Mouse (Mus musculus): Measurements from ENCODE around the gene Gm128. TPM values are rescaled to one million over a fixed set of nuclear protein-coding genes. Genes with fewer than 3 reads are reported as not detected.

Gene Gm128
- total RNA-seq, 2 experiments from 2014 or later = 0.16 TPM; not detected in 1

GRCm38 (mm10) chr3:95273471-95273870 lies 32.1 kb upstream of the Gm128 start:
- intact Hi-C loops (cut with DNase I; ENCODE audit: low total_unique reads) = no loop called here
- no peak for DNase-seq

DNA sequence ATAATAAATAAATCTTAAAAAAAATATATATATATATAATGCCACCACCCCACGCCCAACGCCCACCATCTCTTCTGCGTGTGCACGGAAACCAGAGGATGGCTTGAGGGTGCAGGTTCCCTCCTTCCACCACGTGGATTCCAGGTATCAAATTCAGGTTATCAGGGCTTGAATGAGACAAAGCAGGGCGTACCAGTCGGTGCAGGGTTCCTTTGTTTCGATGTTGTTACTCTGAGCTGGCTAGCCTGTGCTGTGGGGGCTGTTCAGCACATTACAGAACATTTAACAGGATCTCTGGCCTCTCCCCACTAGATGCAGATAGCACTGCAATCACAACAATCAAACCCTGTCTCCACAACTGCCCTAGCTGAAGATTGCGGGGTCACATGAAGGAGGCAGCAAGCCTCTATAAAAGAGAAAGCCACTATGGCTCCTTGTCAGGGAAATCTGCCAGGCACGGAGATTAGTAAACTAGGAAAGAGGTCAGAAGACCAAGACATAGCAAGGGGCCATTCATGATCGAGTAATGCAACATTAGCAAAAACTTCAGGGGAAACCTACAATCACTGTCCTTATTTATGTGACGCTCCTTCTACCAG lies 29.5 kb upstream of the Gm128 start:
- intact Hi-C loops (cut with DNase I; ENCODE audit: low total_unique reads) = no loop called here
- DNase-seq = no peak

GRCm38 (mm10) chr3:95269789-95270188 lies 28.4 kb upstream of the Gm128 start:
- intact Hi-C loops (cut with DNase I; ENCODE audit: low total_unique reads) = loop anchor here (10.0 kb wide), 1 partner anchor 125 kb away; the partner anchor contains the start of gene Tnfaip8l2
- no peak for DNase-seq

- intact Hi-C loops (cut with DNase I; ENCODE audit: low total_unique reads) = loop anchor here (10.0 kb wide), 1 partner anchor 123 kb away; the partner anchor contains the start of gene Tnfaip8l2
Measured at GRCm38 (mm10) chr3:95267855-95268254, 26.5 kb upstream of the Gm128 start.

DNA sequence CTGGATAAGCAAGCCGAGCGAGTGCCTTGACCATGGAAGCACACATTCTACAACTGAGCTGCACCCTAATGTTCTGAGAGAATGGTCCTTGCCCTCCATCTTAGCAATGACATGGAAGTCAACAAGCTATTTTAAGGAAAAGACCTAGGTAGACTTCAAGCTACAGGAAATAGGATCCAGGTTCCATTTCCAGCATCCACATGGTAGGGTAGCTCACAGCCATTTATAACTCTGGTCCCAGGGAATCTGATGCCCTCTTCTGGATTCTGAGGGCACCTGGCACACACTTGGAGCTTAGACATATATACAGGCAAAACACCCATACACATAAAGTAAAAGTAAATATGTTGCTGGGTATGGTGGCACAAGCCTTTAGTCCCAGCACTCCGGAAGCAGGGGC lies 24.7 kb upstream of the Gm128 start:
- intact Hi-C loops (cut with DNase I; ENCODE audit: low total_unique reads) = loop anchor here (10.0 kb wide), 1 partner anchor 121 kb away; the partner anchor contains the start of gene Tnfaip8l2
- DNase-seq = no peak

More at GRCm38 (mm10) chr3:95267855-95268254, 26.5 kb upstream of the Gm128 start:
- no peak for DNase-seq

- DNase-seq = no peak
- intact Hi-C loops (cut with DNase I; ENCODE audit: low total_unique reads) = loop anchor here (5.0 to 10.0 kb wide), 2 partner anchors 47 to 120 kb away; partner anchors contain the start of genes Gabpb2 and Tnfaip8l2
Measured at GRCm38 (mm10) chr3:95264724-95265123, 23.3 kb upstream of the Gm128 start.

DNA sequence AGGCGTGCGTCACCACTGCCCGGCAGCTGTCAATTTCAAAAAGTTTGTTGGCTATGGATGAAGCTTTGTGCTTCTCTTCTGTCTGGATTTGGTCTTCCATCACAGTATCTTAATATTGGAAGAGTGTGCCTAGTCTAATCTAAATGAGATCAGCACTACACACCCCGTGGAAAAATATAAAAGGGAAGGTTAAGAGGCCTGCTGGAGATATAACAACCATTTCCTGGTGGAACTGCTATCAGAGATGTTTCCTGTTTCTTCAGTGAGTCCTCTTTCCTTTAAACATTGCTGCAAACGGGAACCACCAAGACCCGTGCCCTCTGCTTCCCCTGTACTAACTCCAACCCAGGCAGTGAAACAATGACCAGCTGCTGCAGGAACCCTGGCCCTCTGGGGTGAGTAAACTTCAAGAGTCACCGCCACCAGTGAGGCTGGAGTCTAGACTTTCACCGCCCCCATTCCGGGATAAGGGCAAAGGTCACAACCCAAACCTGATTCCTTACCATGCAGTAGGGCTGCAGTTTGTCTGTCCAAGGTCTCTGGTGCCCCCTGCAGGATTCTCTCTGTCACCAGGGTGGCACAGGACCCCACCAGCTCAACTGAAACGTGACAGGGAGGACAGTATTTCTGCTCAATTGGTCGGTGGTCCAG lies 21.8 kb upstream of the Gm128 start:
- DNase-seq = peak; percentile 76
- intact Hi-C loops (cut with DNase I; ENCODE audit: low total_unique reads) = loop anchor here (5.0 to 10.0 kb wide), 2 partner anchors 46 to 118 kb away; partner anchors contain the start of genes Gabpb2 and Tnfaip8l2

DNA sequence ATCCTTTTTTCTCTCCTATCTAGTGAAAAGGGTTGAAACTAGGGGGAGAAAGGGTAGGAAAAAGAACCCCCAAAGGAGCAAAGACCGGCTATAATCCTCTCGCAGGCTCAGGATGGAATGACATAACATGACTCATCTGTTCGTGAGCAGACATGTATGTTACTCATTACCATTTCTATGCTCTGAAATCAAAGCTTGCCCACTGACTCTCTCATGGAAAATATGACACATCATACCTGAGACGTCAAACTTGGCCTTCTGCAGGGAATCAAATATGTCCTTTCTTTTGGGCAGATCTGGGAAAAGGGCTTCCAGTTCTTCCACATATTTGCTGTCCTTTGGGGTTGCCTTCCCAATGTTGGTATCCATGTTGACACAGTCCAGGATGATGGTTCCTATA lies 20.6 kb upstream of the Gm128 start:
- no peak for DNase-seq
- intact Hi-C loops (cut with DNase I; ENCODE audit: low total_unique reads) = loop anchor here (5.0 to 10.0 kb wide), 2 partner anchors 45 to 117 kb away; partner anchors contain the start of genes Gabpb2 and Tnfaip8l2

GRCm38 (mm10) chr3:95256931-95257330 lies 15.5 kb upstream of the Gm128 start:
- intact Hi-C loops (cut with DNase I; ENCODE audit: low total_unique reads) = no loop called here
- DNase-seq = no peak

DNA sequence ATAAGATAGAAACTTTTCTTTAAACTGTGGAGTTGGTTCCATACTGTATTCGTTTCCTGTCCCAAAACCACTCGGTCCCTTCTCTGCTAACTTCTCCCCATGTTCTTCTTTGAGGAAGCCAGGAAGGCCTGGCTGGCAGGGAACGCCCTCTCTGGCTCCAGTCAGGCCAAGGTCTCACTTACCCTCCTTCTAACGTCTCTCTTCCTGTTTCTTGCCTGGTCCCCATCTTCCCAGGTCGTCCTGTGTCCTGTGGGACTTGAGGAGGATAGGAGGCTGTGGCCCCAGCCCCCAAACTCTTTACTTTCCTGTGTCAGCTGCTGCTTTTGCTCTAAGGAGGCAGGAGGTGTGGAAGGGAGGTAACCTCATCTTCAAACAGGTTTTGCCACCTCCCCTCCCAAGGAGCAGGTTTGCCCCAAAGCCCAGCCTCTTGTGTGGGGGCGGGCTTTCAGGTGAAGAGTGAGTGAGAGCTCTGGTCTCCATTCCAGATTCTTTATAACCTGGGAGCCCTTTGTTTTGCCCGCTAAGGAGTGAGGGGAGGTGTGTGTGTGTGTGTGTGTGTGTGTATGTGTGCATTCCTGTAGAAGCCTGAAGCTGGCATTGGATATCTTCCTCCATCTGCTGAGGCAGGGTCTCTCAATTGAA lies 9.5 kb upstream of the Gm128 start, which contains the start of gene Bnipl:
Gene Bnipl (minus strand): TSS at position 411 of the 642 bp plus-strand sequence.
- no peak for DNase-seq
- intact Hi-C loops (cut with DNase I; ENCODE audit: low total_unique reads) = no loop called here

DNA sequence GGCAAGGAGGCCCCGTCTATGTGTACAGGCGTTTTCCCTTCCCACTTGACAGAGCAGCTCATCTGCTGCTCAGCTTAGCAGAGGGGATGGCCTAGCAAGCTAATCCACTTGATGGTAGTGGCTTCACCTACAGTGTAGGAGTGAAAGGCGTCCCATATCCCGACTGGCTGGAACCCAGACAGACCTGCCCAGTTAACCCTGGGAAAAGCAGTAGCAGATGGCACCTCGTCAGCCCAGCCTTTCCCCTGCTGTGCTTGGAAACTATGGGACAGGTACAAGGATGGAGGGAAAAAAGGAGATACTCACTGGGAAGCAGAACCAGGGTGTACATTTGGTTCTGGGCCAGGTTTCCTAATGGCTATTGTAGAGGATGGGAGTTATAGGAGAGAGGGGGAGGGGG lies 9.0 kb upstream of the Gm128 start:
- DNase-seq = no peak
- intact Hi-C loops (cut with DNase I; ENCODE audit: low total_unique reads) = no loop called here

- no peak for DNase-seq
- intact Hi-C loops (cut with DNase I; ENCODE audit: low total_unique reads) = no loop called here
Measured at GRCm38 (mm10) chr3:95247660-95248336, 6.4 kb upstream of the Gm128 start.

DNA sequence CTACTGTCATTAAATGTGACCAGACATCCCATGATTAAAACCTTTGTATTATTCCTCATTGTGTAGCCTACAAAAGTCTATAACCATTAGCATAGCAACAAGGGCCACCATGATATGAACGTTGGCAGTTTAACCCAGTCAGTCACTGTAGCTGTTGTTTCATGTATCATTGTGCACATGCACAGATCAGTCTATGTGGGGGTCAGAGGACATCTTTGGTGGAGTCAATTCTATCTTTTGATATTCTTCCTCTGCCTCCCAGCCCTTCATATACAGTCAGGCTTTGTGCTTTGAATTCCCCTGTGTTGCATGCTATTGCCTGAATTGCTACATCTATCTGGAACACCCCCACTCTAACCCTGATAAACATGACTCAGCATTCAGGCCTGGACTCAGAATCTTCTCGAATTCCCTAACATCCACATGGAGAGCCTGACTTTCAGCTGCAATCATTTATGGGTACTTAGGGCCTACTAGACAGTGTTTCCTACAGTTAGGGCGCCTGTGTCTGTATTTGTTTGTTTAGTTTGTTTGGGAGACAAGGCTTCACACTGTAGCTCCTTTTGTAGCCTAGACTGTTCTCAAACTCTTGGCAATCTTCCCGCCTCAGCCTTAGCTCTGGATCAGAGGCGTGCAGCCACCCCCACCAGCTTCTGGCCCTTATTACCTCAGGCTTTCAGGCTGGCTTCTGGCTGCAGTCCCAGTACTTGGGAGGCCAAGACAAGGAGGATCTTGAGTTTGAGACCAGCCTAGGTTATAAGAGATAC lies 5.2 kb upstream of the Gm128 start:
- intact Hi-C loops (cut with DNase I; ENCODE audit: low total_unique reads) = no loop called here
- DNase-seq = peak; percentile 37

- intact Hi-C loops (cut with DNase I; ENCODE audit: low total_unique reads) = no loop called here
- DNase-seq = no peak
Measured at GRCm38 (mm10) chr3:95243086-95243485, 1.7 kb upstream of the Gm128 start.

DNA sequence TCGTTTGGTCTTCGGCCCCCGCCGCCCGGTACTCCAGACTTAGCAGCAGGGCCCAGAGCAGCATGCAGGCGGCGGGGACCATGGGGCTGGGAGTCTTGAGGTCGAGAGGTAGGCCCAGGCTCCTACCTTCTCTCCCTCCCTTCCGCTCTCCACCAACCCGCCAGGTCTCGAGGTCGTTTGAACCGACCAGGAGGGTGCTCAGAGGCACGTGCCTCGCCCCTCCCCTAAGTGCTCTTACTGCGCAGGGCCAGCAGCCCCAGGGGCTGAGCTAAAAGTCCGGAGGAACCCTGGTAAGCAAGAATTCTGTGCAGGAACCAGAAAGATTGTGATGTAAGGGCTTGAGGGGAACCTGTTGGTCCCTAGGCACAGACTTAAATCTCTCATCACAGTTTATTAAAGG lies 498 bp downstream of the Gm128 start:
- intact Hi-C loops (cut with DNase I; ENCODE audit: low total_unique reads) = no loop called here
- DNase-seq = no peak

DNA sequence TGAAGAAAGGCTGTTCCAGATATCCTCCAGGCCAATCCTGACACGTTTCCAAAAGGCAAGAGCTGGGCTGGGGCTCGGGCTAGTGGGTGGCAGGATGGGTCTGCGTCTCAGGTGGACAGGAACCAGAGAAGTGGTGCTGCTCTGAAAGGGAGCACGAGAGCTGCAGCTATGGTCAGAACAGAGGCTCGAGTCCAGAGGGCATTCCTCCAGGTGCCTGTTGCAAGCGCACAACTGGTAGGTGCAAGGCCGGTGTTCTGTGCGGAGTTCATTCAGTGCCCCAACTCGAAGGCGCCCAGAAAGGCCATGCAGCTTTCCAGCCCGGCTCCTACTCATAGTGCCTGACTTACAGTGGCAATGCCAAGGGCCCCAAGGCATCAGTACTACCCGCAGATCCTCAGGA lies 1.4 kb downstream of the Gm128 start:
- DNase-seq = no peak
- intact Hi-C loops (cut with DNase I; ENCODE audit: low total_unique reads) = no loop called here

GRCm38 (mm10) chr3:95239022-95239421 lies 2.4 kb downstream of the Gm128 start:
- DNase-seq = no peak
- intact Hi-C loops (cut with DNase I; ENCODE audit: low total_unique reads) = no loop called here

DNA sequence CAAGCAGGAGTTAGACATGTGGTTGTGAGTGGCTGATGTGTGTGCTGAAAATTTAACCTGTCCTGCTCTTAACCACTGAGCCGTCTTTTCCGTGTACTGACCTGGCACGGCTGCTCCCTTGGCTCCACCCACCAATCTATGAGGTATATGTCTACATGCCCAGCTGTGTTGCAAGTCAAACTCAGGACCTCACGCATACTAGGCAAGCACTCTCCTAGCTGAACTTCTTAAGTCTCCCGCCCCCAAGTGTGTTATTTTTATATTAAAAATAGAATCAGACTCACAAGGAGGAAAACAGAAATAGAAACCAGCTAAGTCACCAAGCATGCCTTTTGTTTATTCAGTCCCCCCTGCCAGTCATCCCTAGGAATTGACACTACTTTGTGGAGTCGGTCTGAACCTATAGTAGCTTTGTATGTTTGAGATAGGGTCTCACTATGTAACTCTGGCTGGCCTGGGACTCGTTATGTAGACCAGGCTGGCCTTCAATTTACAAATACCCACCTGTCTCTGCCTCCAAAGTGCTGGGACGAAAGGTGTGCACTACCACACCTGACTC lies 3.8 kb downstream of the Gm128 start:
- intact Hi-C loops (cut with DNase I; ENCODE audit: low total_unique reads) = no loop called here
- no peak for DNase-seq
